Mouse (Mus musculus) heart, embryonic 12.5 days (tissue): ENCODE measurements around the gene Mapk11. TPM values are rescaled to one million over a fixed set of nuclear protein-coding genes. Genes with fewer than 3 reads are reported as not detected.

Experiments used
- ATAC-seq: fragments of 200-750 bp; cut with Nextera tagmentation; 2 replicates; pipeline ENCODE4 v1.8.0; 2017; ENCODE audit warnings: moderate TSS enrichment, moderate library complexity; ENCODE audit not compliant: insufficient number of reproducible peaks, low FRiP score
- H3K27ac ChIP-seq: fragments of 300-500 bp; sonication (generic); 2 replicates; pipeline ENCODE4 v1.5.1; 2016; ENCODE audit warnings: mild to moderate bottlenecking, moderate library complexity; ENCODE audit not compliant: poor library complexity, severe bottlenecking
- H3K27me3 ChIP-seq: fragments of 300-500 bp; sonication (generic); replicated peaks from 2 replicates; pipeline ENCODE4 v1.6.1; 2016; ENCODE audit warnings: mild to moderate bottlenecking, moderate library complexity
- H3K36me3 ChIP-seq: fragments of 300-500 bp; sonication (generic); 2 replicates; pipeline ENCODE4 v1.6.1; 2016; ENCODE audit warnings: mild to moderate bottlenecking, moderate library complexity
- H3K4me1 ChIP-seq: fragments of 300-500 bp; sonication (generic); replicated peaks from 2 replicates; pipeline ENCODE4 v1.6.1; 2016; ENCODE audit warnings: mild to moderate bottlenecking
- H3K4me2 ChIP-seq: fragments of 300-500 bp; sonication (generic); 2 replicates; pipeline ENCODE4 v1.6.1; 2016; ENCODE audit warnings: mild to moderate bottlenecking, moderate library complexity
- H3K4me3 ChIP-seq: fragments of 300-500 bp; sonication (generic); 2 replicates; pipeline ENCODE4 v1.5.1; 2016; ENCODE audit warnings: mild to moderate bottlenecking
- H3K9ac ChIP-seq: fragments of 300-500 bp; sonication (generic); 2 replicates; pipeline ENCODE4 v1.6.1; 2016; ENCODE audit warnings: mild to moderate bottlenecking, moderate library complexity
- H3K9me3 ChIP-seq: fragments of 300-500 bp; sonication (generic); replicated peaks from 2 replicates; pipeline ENCODE4 v1.6.1; 2016; ENCODE audit warnings: mild to moderate bottlenecking, moderate library complexity
- WGBS: fragments of 180-500 bp; shearing (Covaris S2); methylation state at CpG from one replicate; pipeline ENCODE4 v1.1.7; 2016; 5-methylcytosine and 5-hydroxymethylcytosine counted together
- polyA plus RNA-seq: library from polyadenylated mRNA; unstranded; fragments of >200 nt; fragmentation: Nextera tagmentation; extraction: Ambion mirVana; gene quantifications from 2 replicates; pipeline ENCODE4 v1.2.1, GENCODE M21; 2016

Mapk11 gene
- polyA plus RNA-seq, 1 experiment from 2014 or later: 3.7 TPM

- peak within 1 kb of the TSS; percentile 88 for H3K9ac ChIP-seq
- H3K27me3 ChIP-seq: no peaks in the 10 kb centered on the region
- under 1% methylated on average over 65 of the region's 72 CpGs for WGBS
- H3K4me3 ChIP-seq: peak within 1 kb of the TSS; percentile 80
- H3K36me3 ChIP-seq: peaks cover 7% of the 10 kb centered on the region; the same call in 1 of the 2 replicates
- peak; percentile 87 for ATAC-seq
- no peaks in the 10 kb centered on the region for H3K9me3 ChIP-seq
- peak within 1 kb of the TSS; percentile 85 for H3K4me2 ChIP-seq
- peaks cover 60% of the 10 kb centered on the region for H3K4me1 ChIP-seq
- H3K27ac ChIP-seq: peak within 1 kb of the TSS; percentile 92
Observed at GRCm38 (mm10) chr15:89180571-89181229, 31.3 kb upstream of the Mapk11 start, which contains the start of gene Plxnb2. Plxnb2 (minus strand) TSS chr15:89180788.

- Histone ChIP-seq H3K9me3 (no peaks in the 10 kb centered on the region), H3K36me3 (peaks cover 6% of the 10 kb centered on the region; the same call in 1 of the 2 replicates), H3K4me3 (peak overlapping the region; percentile 80), H3K27ac (peak overlapping the region; percentile 92), H3K27me3 (no peaks in the 10 kb centered on the region), H3K4me2 (peak overlapping the region; percentile 85), H3K4me1 (peaks cover 66% of the 10 kb centered on the region), H3K9ac (peak overlapping the region; percentile 88)
- peak; percentile 15; the same call in 1 of the 2 replicates for ATAC-seq
- 1% methylated on average over 25 of the region's 26 CpGs for WGBS
Observed at GRCm38 (mm10) chr15:89180081-89180541, 30.7 kb upstream of the Mapk11 start.

- Histone ChIP-seq H3K9ac (peak overlapping the region; percentile 88), H3K4me3 (peak overlapping the region; percentile 80), H3K9me3 (no peaks in the 10 kb centered on the region), H3K4me2 (peak overlapping the region; percentile 85), H3K27me3 (no peaks in the 10 kb centered on the region), H3K4me1 (peaks cover 72% of the 10 kb centered on the region), H3K36me3 (0 out of 2 replicates have a peak, but pooled peaks cover under 1% of the 10 kb centered on the region), H3K27ac (peak overlapping the region; percentile 92)
- 7% methylated on average over 6 of the region's 6 CpGs for WGBS
- ATAC-seq: no peak
Observed at GRCm38 (mm10) chr15:89179630-89179964, 30.2 kb upstream of the Mapk11 start.

GRCm38 (mm10) chr15:89178954-89179629, 29.7 kb upstream of the Mapk11 start:
- H3K27me3 ChIP-seq: no peaks in the 10 kb centered on the region
- peak; percentile 73 for ATAC-seq
- H3K9ac ChIP-seq: peak overlapping the region; percentile 88
- no peaks in the 10 kb centered on the region for H3K36me3 ChIP-seq
- no peaks in the 10 kb centered on the region for H3K9me3 ChIP-seq
- H3K4me2 ChIP-seq: peak overlapping the region; percentile 85
- H3K4me1 ChIP-seq: peaks cover 77% of the 10 kb centered on the region
- 3% methylated on average over 16 of the region's 16 CpGs for WGBS
- H3K27ac ChIP-seq: peak overlapping the region; percentile 92
- H3K4me3 ChIP-seq: peak overlapping the region; percentile 80

GRCm38 (mm10) chr15:89178260-89178860, 28.9 kb upstream of the Mapk11 start:
- no peak for ATAC-seq
- Histone ChIP-seq H3K36me3 (no peaks in the 10 kb centered on the region), H3K4me1 (peaks cover 84% of the 10 kb centered on the region), H3K27me3 (no peaks in the 10 kb centered on the region), H3K9me3 (no peaks in the 10 kb centered on the region), H3K27ac (peak overlapping the region; percentile 92), H3K4me2 (peak overlapping the region; percentile 85), H3K4me3 (peak overlapping the region; percentile 80), H3K9ac (peak overlapping the region; percentile 88)
- WGBS: 66% methylated on average over 7 of the region's 7 CpGs

- Histone ChIP-seq H3K4me2 (peak overlapping the region; percentile 85), H3K27ac (peak overlapping the region; percentile 92), H3K9ac (peak overlapping the region; percentile 55; the same call in 1 of the 2 replicates), H3K36me3 (no peaks in the 10 kb centered on the region), H3K27me3 (no peaks in the 10 kb centered on the region), H3K9me3 (no peaks in the 10 kb centered on the region), H3K4me1 (peaks cover 87% of the 10 kb centered on the region), H3K4me3 (no peak overlapping the region)
- 56% methylated on average over 4 of the region's 4 CpGs for WGBS
- no peak for ATAC-seq
Observed at GRCm38 (mm10) chr15:89177576-89178259, 28.3 kb upstream of the Mapk11 start.

GRCm38 (mm10) chr15:89177121-89177520, 27.7 kb upstream of the Mapk11 start:
- H3K27me3 ChIP-seq: no peaks in the 10 kb centered on the region
- ATAC-seq: no peak
- WGBS: 12% methylated on average over 5 of the region's 5 CpGs
- H3K4me2 ChIP-seq: peak overlapping the region; percentile 85
- H3K4me3 ChIP-seq: no peak overlapping the region
- peak overlapping the region; percentile 92 for H3K27ac ChIP-seq
- no peaks in the 10 kb centered on the region for H3K9me3 ChIP-seq
- peak overlapping the region; percentile 55; the same call in 1 of the 2 replicates for H3K9ac ChIP-seq
- H3K36me3 ChIP-seq: no peaks in the 10 kb centered on the region
- peaks cover 87% of the 10 kb centered on the region for H3K4me1 ChIP-seq

- Histone ChIP-seq H3K4me1 (peaks cover 89% of the 10 kb centered on the region), H3K9ac (no peak overlapping the region), H3K4me3 (no peak overlapping the region), H3K27ac (no peak overlapping the region), H3K27me3 (no peaks in the 10 kb centered on the region), H3K9me3 (no peaks in the 10 kb centered on the region), H3K4me2 (no peak overlapping the region), H3K36me3 (no peaks in the 10 kb centered on the region)
- no peak for ATAC-seq
- WGBS: 71% methylated on average over 13 of the region's 13 CpGs
Observed at GRCm38 (mm10) chr15:89175411-89176155, 26.2 kb upstream of the Mapk11 start.

GRCm38 (mm10) chr15:89174889-89175339, 25.5 kb upstream of the Mapk11 start:
- Histone ChIP-seq H3K4me1 (peaks cover 96% of the 10 kb centered on the region), H3K27me3 (no peaks in the 10 kb centered on the region), H3K36me3 (no peaks in the 10 kb centered on the region), H3K4me3 (no peak overlapping the region), H3K27ac (no peak overlapping the region), H3K9me3 (no peaks in the 10 kb centered on the region), H3K9ac (no peak overlapping the region), H3K4me2 (no peak overlapping the region)
- 50% methylated on average over 11 of the region's 11 CpGs for WGBS
- ATAC-seq: no peak

- Histone ChIP-seq H3K4me3 (peak overlapping the region; percentile 64), H3K27me3 (no peaks in the 10 kb centered on the region), H3K27ac (peak overlapping the region; percentile 33; the same call in 1 of the 2 replicates), H3K9ac (peak overlapping the region; percentile 81), H3K4me2 (peak overlapping the region; percentile 97), H3K4me1 (peaks cover 97% of the 10 kb centered on the region), H3K9me3 (no peaks in the 10 kb centered on the region), H3K36me3 (no peaks in the 10 kb centered on the region)
- WGBS: 1% methylated on average over 15 of the region's 15 CpGs
- peak; percentile 44 for ATAC-seq
Observed at GRCm38 (mm10) chr15:89173906-89174214, 24.4 kb upstream of the Mapk11 start.
